Mouse (Mus musculus) lung, embryonic 15.5 days (tissue): ENCODE measurements around the gene Mettl18. TPM values are rescaled to one million over a fixed set of nuclear protein-coding genes. Genes with fewer than 3 reads are reported as not detected.
"Not testable (repeated sequence)": the region's sequence is repeated elsewhere in the genome, so short reads cannot be mapped to it uniquely, and the experiment has no call there.

Experiments used
- ATAC-seq: fragments of 200-750 bp; cut with Nextera tagmentation; 2 replicates; pipeline ENCODE4 v1.8.0; 2017; ENCODE audit warnings: moderate number of reproducible peaks, borderline replicate concordance; ENCODE audit not compliant: low FRiP score, low TSS enrichment; ENCODE audit errors: extremely low read depth
- H3K27ac ChIP-seq: fragments of 300-500 bp; sonication (generic); 2 replicates; pipeline ENCODE4 v1.5.1; 2015; ENCODE audit warnings: moderate library complexity, mild to moderate bottlenecking, inconsistent platforms
- H3K27me3 ChIP-seq: fragments of 300-500 bp; sonication (generic); 2 replicates; pipeline ENCODE4 v1.6.1; 2015; ENCODE audit warnings: inconsistent platforms
- H3K36me3 ChIP-seq: fragments of 300-500 bp; sonication (generic); 2 replicates; pipeline ENCODE4 v1.6.1; 2015; ENCODE audit warnings: inconsistent platforms
- H3K4me1 ChIP-seq: fragments of 300-500 bp; sonication (generic); 2 replicates; pipeline ENCODE4 v1.6.1; 2015; ENCODE audit warnings: inconsistent platforms
- H3K4me2 ChIP-seq: fragments of 300-500 bp; sonication (generic); 2 replicates; pipeline ENCODE4 v1.6.1; 2015; ENCODE audit warnings: inconsistent platforms, mild to moderate bottlenecking, moderate library complexity
- H3K4me3 ChIP-seq: fragments of 300-500 bp; sonication (generic); 2 replicates; pipeline ENCODE4 v1.5.1; 2015; ENCODE audit warnings: mild to moderate bottlenecking, inconsistent platforms
- H3K9ac ChIP-seq: fragments of 300-500 bp; sonication (generic); 2 replicates; pipeline ENCODE4 v1.6.1; 2015; ENCODE audit warnings: inconsistent platforms
- H3K9me3 ChIP-seq: fragments of 300-500 bp; sonication (generic); 2 replicates; pipeline ENCODE4 v1.6.1; 2016; ENCODE audit warnings: inconsistent platforms
- WGBS: fragments of 180-500 bp; shearing (Covaris S2); methylation state at CpG from one replicate; pipeline ENCODE4 v1.1.7; 2015; 5-methylcytosine and 5-hydroxymethylcytosine counted together
- polyA plus RNA-seq: library from polyadenylated mRNA; unstranded; fragments of >200 nt; fragmentation: Nextera tagmentation; extraction: Ambion mirVana; gene quantifications from 2 replicates; pipeline ENCODE4 v1.2.1, GENCODE M21; 2015

The Mettl18 gene
- polyA plus RNA-seq, 1 experiment from 2014 or later, result 10.5 TPM

- no peak for ATAC-seq
- no peaks in the 10 kb centered on the region for H3K9me3 ChIP-seq
- H3K36me3 ChIP-seq, result no peaks in the 10 kb centered on the region
- no peak overlapping the region for H3K27ac ChIP-seq
- H3K9ac ChIP-seq, result no peak overlapping the region
- 75% methylated on average over 3 of the region's 3 CpGs for WGBS
- no peaks in the 10 kb centered on the region for H3K27me3 ChIP-seq
- H3K4me1 ChIP-seq, result no peaks in the 10 kb centered on the region
- H3K4me3 ChIP-seq, result no peak overlapping the region
- H3K4me2 ChIP-seq, result no peak overlapping the region
These were observed 9.6 kb downstream of the Mettl18 start for GRCm38 (mm10) chr1:164004311-164004710.

- H3K4me2 ChIP-seq, result no peak overlapping the region
- no peaks in the 10 kb centered on the region for H3K36me3 ChIP-seq
- H3K9ac ChIP-seq, result no peak overlapping the region
- no peaks in the 10 kb centered on the region for H3K4me1 ChIP-seq
- H3K4me3 ChIP-seq, result no peak overlapping the region
- ATAC-seq, result no peak
- no peaks in the 10 kb centered on the region for H3K9me3 ChIP-seq
- no peaks in the 10 kb centered on the region for H3K27me3 ChIP-seq
- H3K27ac ChIP-seq, result no peak overlapping the region
- 41% methylated on average over 2 of the region's 2 CpGs for WGBS
These were observed 14.5 kb downstream of the Mettl18 start for GRCm38 (mm10) chr1:164009235-164009634.

- WGBS, result 43% methylated on average over 1 of the region's 1 CpGs
- no peaks in the 10 kb centered on the region for H3K4me1 ChIP-seq
- no peak overlapping the region for H3K4me3 ChIP-seq
- H3K36me3 ChIP-seq, result no peaks in the 10 kb centered on the region
- no peaks in the 10 kb centered on the region for H3K27me3 ChIP-seq
- H3K9ac ChIP-seq, result no peak overlapping the region
- no peak overlapping the region for H3K4me2 ChIP-seq
- H3K9me3 ChIP-seq, result no peaks in the 10 kb centered on the region
- ATAC-seq, result no peak
- no peak overlapping the region for H3K27ac ChIP-seq
These were observed 19.9 kb downstream of the Mettl18 start for GRCm38 (mm10) chr1:164014616-164015015.

GRCm38 (mm10) chr1:164018221-164018896 lies 23.7 kb downstream of the Mettl18 start:
- Histone ChIP-seq H3K36me3 (no peaks in the 10 kb centered on the region), H3K27ac (no peak overlapping the region), H3K4me1 (no peaks in the 10 kb centered on the region), H3K27me3 (no peaks in the 10 kb centered on the region), H3K9me3 (no peaks in the 10 kb centered on the region), H3K4me2 (no peak overlapping the region), H3K4me3 (no peak overlapping the region), H3K9ac (no peak overlapping the region)
- 79% methylated on average over 16 of the region's 16 CpGs for WGBS
- no peak for ATAC-seq

- Histone ChIP-seq H3K9ac (no peak overlapping the region), H3K9me3 (no peaks in the 10 kb centered on the region), H3K27ac (no peak overlapping the region), H3K4me3 (no peak overlapping the region), H3K36me3 (no peaks in the 10 kb centered on the region), H3K4me2 (no peak overlapping the region), H3K27me3 (no peaks in the 10 kb centered on the region), H3K4me1 (no peaks in the 10 kb centered on the region)
- ATAC-seq, result no peak
- 57% methylated on average over 6 of the region's 6 CpGs for WGBS
These were observed 25.1 kb downstream of the Mettl18 start for GRCm38 (mm10) chr1:164019789-164020188.

- H3K4me1 ChIP-seq, H3K9ac ChIP-seq, H3K36me3 ChIP-seq, H3K4me3 ChIP-seq, H3K27me3 ChIP-seq, H3K4me2 ChIP-seq, H3K27ac ChIP-seq, ATAC-seq, H3K9me3 ChIP-seq: not testable (repeated sequence)
- 81% methylated on average over 3 of the region's 3 CpGs for WGBS
These were observed 26.1 kb downstream of the Mettl18 start for GRCm38 (mm10) chr1:164020746-164021145.

GRCm38 (mm10) chr1:164022106-164022505 lies 27.4 kb downstream of the Mettl18 start:
- not testable (repeated sequence) for H3K4me2 ChIP-seq, H3K4me1 ChIP-seq, H3K4me3 ChIP-seq, H3K36me3 ChIP-seq, H3K9me3 ChIP-seq, H3K9ac ChIP-seq, H3K27me3 ChIP-seq, ATAC-seq, H3K27ac ChIP-seq
- WGBS, result 71% methylated on average over 5 of the region's 5 CpGs

GRCm38 (mm10) chr1:164025685-164026084 lies 31.0 kb downstream of the Mettl18 start:
- Histone ChIP-seq H3K27ac (no peak overlapping the region), H3K9me3 (no peaks in the 10 kb centered on the region), H3K4me1 (no peaks in the 10 kb centered on the region), H3K27me3 (no peaks in the 10 kb centered on the region), H3K4me3 (no peak overlapping the region), H3K4me2 (no peak overlapping the region), H3K36me3 (no peaks in the 10 kb centered on the region), H3K9ac (no peak overlapping the region)
- no peak for ATAC-seq
- 89% methylated on average over 4 of the region's 4 CpGs for WGBS

GRCm38 (mm10) chr1:164027416-164027815 lies 32.7 kb downstream of the Mettl18 start:
- Histone ChIP-seq H3K27ac (no peak overlapping the region), H3K4me3 (no peak overlapping the region), H3K4me2 (no peak overlapping the region), H3K4me1 (no peaks in the 10 kb centered on the region), H3K9ac (no peak overlapping the region), H3K27me3 (no peaks in the 10 kb centered on the region), H3K9me3 (no peaks in the 10 kb centered on the region), H3K36me3 (no peaks in the 10 kb centered on the region)
- WGBS, result 51% methylated on average over 5 of the region's 5 CpGs
- no peak for ATAC-seq

GRCm38 (mm10) chr1:164040385-164041135 lies 45.9 kb downstream of the Mettl18 start:
- H3K27ac ChIP-seq, result no peak overlapping the region
- H3K27me3 ChIP-seq, result no peaks in the 10 kb centered on the region
- no peak overlapping the region for H3K9ac ChIP-seq
- no peaks in the 10 kb centered on the region for H3K4me1 ChIP-seq
- H3K9me3 ChIP-seq, result no peaks in the 10 kb centered on the region
- no peak for ATAC-seq
- no peak overlapping the region for H3K4me2 ChIP-seq
- no peaks in the 10 kb centered on the region for H3K36me3 ChIP-seq
- no peak overlapping the region for H3K4me3 ChIP-seq
- 72% methylated on average over 10 of the region's 10 CpGs for WGBS

- WGBS, result 33% methylated on average over 3 of the region's 3 CpGs
- Histone ChIP-seq H3K27ac (no peak overlapping the region), H3K9me3 (no peaks in the 10 kb centered on the region), H3K4me1 (no peaks in the 10 kb centered on the region), H3K36me3 (no peaks in the 10 kb centered on the region), H3K27me3 (no peaks in the 10 kb centered on the region), H3K4me3 (no peak overlapping the region), H3K4me2 (no peak overlapping the region), H3K9ac (no peak overlapping the region)
- ATAC-seq, result no peak
These were observed 48.9 kb downstream of the Mettl18 start for GRCm38 (mm10) chr1:164043549-164043948.
